Comparison of ENCODE assay signal across 8 mouse cellular contexts in genomic region chr7:122465823-122466549, GRCm38 (mm10).
DNase-seq lines count a peak whose midpoint lies in the region; ATAC-seq and TF ChIP-seq lines count a peak whose summit lies in the region.
"Had no signal": no experiment of that assay in that cellular context is flagged by ENCODE, and none has a peak within 500 bp of the region (broad histone marks: within the 10 kb centered on the region; RNA-seq: fewer than 3 reads in every experiment).

No protein-coding gene starts in this region.

- no peak overlapping the region for H3K27ac ChIP-seq in intestine, embryonic 14.5 days (ENCODE audit: low read depth)
- H3K27ac ChIP-seq in intestine, embryonic 15.5 days: no peak overlapping the region
- no peak overlapping the region for H3K27ac ChIP-seq in stomach, postnatal 0 days (replicated peaks)
- H3K27ac ChIP-seq: embryonic facial prominence, embryonic 12.5 days had no signal

- H3K9me3 ChIP-seq in intestine, embryonic 14.5 days (ENCODE audit: control insufficient read depth, low read length): no peaks in the 10 kb centered on the region
- no peaks in the 10 kb centered on the region for H3K9me3 ChIP-seq in intestine, embryonic 15.5 days
- H3K9me3 ChIP-seq in stomach, postnatal 0 days (ENCODE audit: control insufficient read depth, low read length): no peaks in the 10 kb centered on the region
- H3K9me3 ChIP-seq: embryonic facial prominence, embryonic 12.5 days had no signal

- TF ChIP-seq CTCF in stomach, postnatal 0 days (IDR thresholded peaks at IDR 0.05; ENCODE audit: low read depth): peak; percentile 84

- no peaks in the 10 kb centered on the region for H3K4me1 ChIP-seq in intestine, embryonic 14.5 days (replicated peaks; ENCODE audit: control insufficient read depth, insufficient read depth, low read length)
- no peaks in the 10 kb centered on the region for H3K4me1 ChIP-seq in intestine, embryonic 15.5 days (replicated peaks)
- no peaks in the 10 kb centered on the region for H3K4me1 ChIP-seq in stomach, postnatal 0 days (replicated peaks; ENCODE audit: control insufficient read depth, insufficient read depth)
- H3K4me1 ChIP-seq: embryonic facial prominence, embryonic 12.5 days had no signal

- no peaks in the 10 kb centered on the region for H3K36me3 ChIP-seq in intestine, embryonic 14.5 days (ENCODE audit: control insufficient read depth, insufficient read depth, low read length)
- H3K36me3 ChIP-seq in intestine, embryonic 15.5 days: no peaks in the 10 kb centered on the region
- H3K36me3 ChIP-seq in stomach, postnatal 0 days (ENCODE audit: control insufficient read depth, insufficient read depth, low read length): no peaks in the 10 kb centered on the region
- H3K36me3 ChIP-seq: embryonic facial prominence, embryonic 12.5 days had no signal

- no peak overlapping the region for H3K9ac ChIP-seq in intestine, embryonic 14.5 days (ENCODE audit: low read length)
- H3K9ac ChIP-seq in intestine, embryonic 15.5 days: no peak overlapping the region
- no peak overlapping the region for H3K9ac ChIP-seq in stomach, postnatal 0 days (ENCODE audit: low read length)
- H3K9ac ChIP-seq: embryonic facial prominence, embryonic 12.5 days had no signal

- no peak for ATAC-seq in intestine, embryonic 14.5 days (replicated peaks; ENCODE audit: low FRiP score, low TSS enrichment, low read depth)
- no peak for ATAC-seq in intestine, embryonic 15.5 days
- peak; percentile 63 for ATAC-seq in CD4-positive, CD25-positive, alpha-beta regulatory T cell, adult 4 months
- ATAC-seq in stomach, postnatal 0 days (ENCODE audit: low FRiP score, low TSS enrichment): no peak

- H3K4me3 ChIP-seq in intestine, embryonic 14.5 days (ENCODE audit: low read depth, low read length): no peak overlapping the region
- H3K4me3 ChIP-seq in intestine, embryonic 15.5 days (replicated peaks): no peak overlapping the region
- H3K4me3 ChIP-seq in stomach, postnatal 0 days (ENCODE audit: low read depth, low read length): no peak overlapping the region
- H3K4me3 ChIP-seq: embryonic facial prominence, embryonic 12.5 days had no signal

- peak; percentile 70 for DNase-seq in intestine, embryonic 14.5 days (ENCODE audit: low spot score)
- DNase-seq in adipocyte (ENCODE audit: low spot score): peak; percentile 37
- DNase-seq in kidney, postnatal 10 days: peak; percentile 34
- peak; percentile 34 for DNase-seq in stomach, postnatal 0 days (ENCODE audit: low spot score)
- no peak for DNase-seq in layer of hippocampus, adult 11-12 months (ENCODE audit: low spot score)

- 49% methylated on average over 8 of the region's 8 CpGs for WGBS in intestine, embryonic 14.5 days
- WGBS in intestine, embryonic 15.5 days: 43% methylated on average over 8 of the region's 8 CpGs
- 35% methylated on average over 8 of the region's 8 CpGs for WGBS in stomach, postnatal 0 days

- TF ChIP-seq EP300 in stomach, postnatal 0 days (optimal IDR thresholded peaks at IDR 0.05): no peak

- no peak overlapping the region for H3K4me2 ChIP-seq in intestine, embryonic 14.5 days (ENCODE audit: low read length)
- no peak overlapping the region for H3K4me2 ChIP-seq in intestine, embryonic 15.5 days (replicated peaks)
- no peak overlapping the region for H3K4me2 ChIP-seq in stomach, postnatal 0 days (replicated peaks; ENCODE audit: low read depth)
- H3K4me2 ChIP-seq: embryonic facial prominence, embryonic 12.5 days had no signal

- no peaks in the 10 kb centered on the region for H3K27me3 ChIP-seq in intestine, embryonic 14.5 days (replicated peaks; ENCODE audit: control insufficient read depth, insufficient read depth, low read length)
- H3K27me3 ChIP-seq in intestine, embryonic 15.5 days (replicated peaks): no peaks in the 10 kb centered on the region
- no peaks in the 10 kb centered on the region for H3K27me3 ChIP-seq in stomach, postnatal 0 days (ENCODE audit: control insufficient read depth, insufficient read depth, low read length)
- H3K27me3 ChIP-seq: embryonic facial prominence, embryonic 12.5 days had no signal
